Mouse (Mus musculus) lung, adult 2 months (tissue): ENCODE measurements around the gene Dock1.

ENCODE experiments used
- CTCF ChIP-seq: fragments of 200-500 bp; IDR thresholded peaks from 2 replicates; pipeline ENCODE4 v1.5.1; 2011; ENCODE audit warnings: mild to moderate bottlenecking, low read length, control low read depth; ENCODE audit not compliant: insufficient read depth
- POLR2A ChIP-seq: fragments of 200-500 bp; IDR thresholded peaks from 2 replicates; pipeline ENCODE4 v1.6.1; 2011; ENCODE audit warnings: low read depth, mild to moderate bottlenecking, control low read depth, low read length, borderline replicate concordance; ENCODE audit errors: extremely low read depth

DNA sequence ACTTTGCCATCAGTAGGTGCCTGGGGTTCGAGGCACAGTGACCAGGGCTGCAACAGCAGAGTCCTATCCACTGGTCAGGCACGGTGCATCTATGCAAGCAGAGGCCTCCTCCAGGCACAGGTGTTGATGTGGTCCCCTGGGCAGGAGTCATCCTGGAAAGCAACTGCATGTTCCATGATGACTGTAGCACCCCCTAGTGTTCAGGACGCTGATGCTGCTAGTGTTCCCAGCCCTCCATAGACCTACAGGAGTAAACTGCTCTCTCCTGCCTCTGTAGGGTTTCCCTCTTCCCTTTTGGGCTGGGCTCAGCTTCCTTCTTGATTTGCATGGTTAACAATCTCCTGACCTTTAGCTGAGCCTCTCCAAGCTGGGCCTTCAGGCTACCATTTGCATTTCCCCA lies 494.7 kb downstream of the Dock1 start:
- TF ChIP-seq POLR2A (no peak), CTCF (peak; percentile 70)
